Mouse (Mus musculus) stomach, postnatal 0 days (tissue): ENCODE measurements around the gene Rnf216.

Source experiments
- CTCF ChIP-seq: IDR thresholded peaks from 2 replicates; pipeline ENCODE4 v1.5.1; 2016; ENCODE audit warnings: antibody characterized with exemption, low read depth, mild to moderate bottlenecking, moderate library complexity
- EP300 ChIP-seq: optimal IDR thresholded peaks from 2 replicates; pipeline ENCODE3; 2016; ENCODE audit warnings: antibody characterized with exemption

DNA sequence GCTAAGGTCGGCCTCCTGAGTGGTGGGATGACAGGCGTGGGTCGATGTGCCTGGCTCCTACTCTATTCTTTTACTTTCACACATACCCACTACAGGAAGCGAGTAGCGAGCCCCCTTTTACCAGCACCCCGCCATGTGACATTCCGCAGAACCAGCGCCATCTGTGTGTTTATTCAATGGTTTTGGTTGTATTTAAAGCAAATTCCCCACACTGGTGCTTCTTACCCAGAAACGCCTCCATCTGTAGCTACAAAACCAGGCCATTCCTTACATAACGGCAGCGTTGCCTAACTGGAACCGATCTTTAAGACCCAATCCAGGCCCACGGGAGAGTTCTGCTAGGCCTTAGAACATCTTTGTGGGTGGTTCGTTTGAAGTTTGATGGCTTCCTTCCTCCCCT is 144.4 kb downstream of the Rnf216 start:
- TF ChIP-seq EP300 (no peak), CTCF (no peak)
